Mouse (Mus musculus) midbrain, embryonic 14.5 days (tissue): ENCODE results near the gene Olfr106-ps. TPM values are rescaled to one million over a fixed set of nuclear protein-coding genes. Genes with fewer than 3 reads are reported as not detected.

Experiments
- ATAC-seq: fragments of 200-750 bp; cut with Nextera tagmentation; 2 replicates; pipeline ENCODE4 v1.8.0; 2017; ENCODE audit warnings: moderate number of reproducible peaks, moderate library complexity; ENCODE audit not compliant: low FRiP score, low TSS enrichment
- DNase-seq: peaks from one replicate; pipeline ENCODE4 v3.0.0-alpha.2; 2015
- H3K27ac ChIP-seq: fragments of 300-500 bp; sonication (generic); replicated peaks from 2 replicates; pipeline ENCODE4 v1.5.1; 2014; ENCODE audit warnings: mild to moderate bottlenecking, low read depth, low read length, moderate library complexity
- H3K27me3 ChIP-seq: fragments of 300-500 bp; sonication (generic); 2 replicates; pipeline ENCODE4 v1.6.1; 2014; ENCODE audit warnings: low read length, control low read depth, mixed read lengths; ENCODE audit not compliant: control insufficient read depth, insufficient read depth
- H3K36me3 ChIP-seq: fragments of 300-500 bp; sonication (generic); 2 replicates; pipeline ENCODE4 v1.6.1; 2014; ENCODE audit warnings: low read length, control low read depth; ENCODE audit not compliant: control insufficient read depth, insufficient read depth
- H3K4me1 ChIP-seq: fragments of 300-500 bp; sonication (generic); 2 replicates; pipeline ENCODE4 v1.6.1; 2014; ENCODE audit warnings: mild to moderate bottlenecking, antibody characterized with exemption, low read length, control low read depth; ENCODE audit not compliant: control insufficient read depth, insufficient read depth
- H3K4me2 ChIP-seq: fragments of 300-500 bp; sonication (generic); 2 replicates; pipeline ENCODE4 v1.6.1; 2014; ENCODE audit warnings: mild to moderate bottlenecking, low read length, moderate library complexity
- H3K4me3 ChIP-seq: fragments of 300-500 bp; sonication (generic); replicated peaks from 2 replicates; pipeline ENCODE4 v1.5.1; 2014; ENCODE audit warnings: low read depth, low read length
- H3K9ac ChIP-seq: fragments of 300-500 bp; sonication (generic); replicated peaks from 2 replicates; pipeline ENCODE4 v1.6.1; 2014; ENCODE audit warnings: mild to moderate bottlenecking, low read length, moderate library complexity
- H3K9me3 ChIP-seq: fragments of 300-500 bp; sonication (generic); 2 replicates; pipeline ENCODE4 v1.6.1; 2016; ENCODE audit warnings: low read length, control low read depth, mixed read lengths; ENCODE audit not compliant: control insufficient read depth
- WGBS: fragments of 180-500 bp; shearing (Covaris S2); extraction: QIAGEN DNeasy Blood & Tissue Kit; methylation state at CpG from one replicate; pipeline ENCODE4 v1.1.7; 2014; 5-methylcytosine and 5-hydroxymethylcytosine counted together
- polyA plus RNA-seq: library from polyadenylated mRNA; unstranded; fragments of >200 nt; fragmentation: Nextera tagmentation; extraction: Ambion mirVana; gene quantifications from 2 replicates; pipeline ENCODE4 v1.2.1, GENCODE M21; 2014

Gene Olfr106-ps
- not detected in 2 replicates for polyA plus RNA-seq

GRCm38 (mm10) chr17:37390093-37390492 is at the start of gene Olfr106-ps:
Gene Olfr106-ps (plus strand): TSS chr17:37390393.
- no peak for ATAC-seq
- Histone ChIP-seq H3K4me1 (no peaks in the 10 kb centered on the region), H3K9ac (no peak within 1 kb of the TSS), H3K9me3 (no peaks in the 10 kb centered on the region), H3K36me3 (no peaks in the 10 kb centered on the region), H3K4me2 (no peak within 1 kb of the TSS), H3K4me3 (no peak within 1 kb of the TSS), H3K27me3 (no peaks in the 10 kb centered on the region), H3K27ac (no peak within 1 kb of the TSS)
- WGBS = 70% methylated on average over 1 of the region's 1 CpGs
- DNase-seq = no peak

- no peaks in the 10 kb centered on the region for H3K4me1 ChIP-seq
- H3K4me3 ChIP-seq = no peak within 1 kb of the TSS
- no peaks in the 10 kb centered on the region for H3K9me3 ChIP-seq
- DNase-seq (no peak), ATAC-seq (no peak)
- H3K4me2 ChIP-seq = no peak within 1 kb of the TSS
- no peak within 1 kb of the TSS for H3K27ac ChIP-seq
- H3K36me3 ChIP-seq = no peaks in the 10 kb centered on the region
- no peak within 1 kb of the TSS for H3K9ac ChIP-seq
- H3K27me3 ChIP-seq = no peaks in the 10 kb centered on the region
Observed at GRCm38 (mm10) chr17:37359282-37359681, 30.9 kb upstream of the Olfr106-ps start, which contains the start of gene Olfr104-ps. Gene Olfr104-ps (plus strand): TSS chr17:37359582.

- H3K36me3 ChIP-seq = no peaks in the 10 kb centered on the region
- DNase-seq = no peak
- ATAC-seq = no peak
- H3K4me1 ChIP-seq = no peaks in the 10 kb centered on the region
- H3K4me3 ChIP-seq = no peak within 1 kb of the TSS
- H3K9me3 ChIP-seq = no peaks in the 10 kb centered on the region
- H3K9ac ChIP-seq = no peak within 1 kb of the TSS
- H3K27me3 ChIP-seq = no peaks in the 10 kb centered on the region
- no peak within 1 kb of the TSS for H3K27ac ChIP-seq
- no peak within 1 kb of the TSS for H3K4me2 ChIP-seq
Observed at GRCm38 (mm10) chr17:37378733-37379132, 11.5 kb upstream of the Olfr106-ps start, which contains the start of gene Olfr105-ps. Gene Olfr105-ps (plus strand): TSS chr17:37379033.

GRCm38 (mm10) chr17:37398926-37399325 is 8.7 kb downstream of the Olfr106-ps start, which contains the start of gene Olfr107:
Gene Olfr107 (plus strand): TSS chr17:37399226.
- no peak within 1 kb of the TSS for H3K4me3 ChIP-seq
- H3K9me3 ChIP-seq = no peaks in the 10 kb centered on the region
- no peak within 1 kb of the TSS for H3K4me2 ChIP-seq
- no peak within 1 kb of the TSS for H3K27ac ChIP-seq
- no peaks in the 10 kb centered on the region for H3K27me3 ChIP-seq
- no peak within 1 kb of the TSS for H3K9ac ChIP-seq
- H3K36me3 ChIP-seq = no peaks in the 10 kb centered on the region
- DNase-seq = no peak
- 83% methylated on average over 3 of the region's 3 CpGs for WGBS
- H3K4me1 ChIP-seq = no peaks in the 10 kb centered on the region
- no peak for ATAC-seq

GRCm38 (mm10) chr17:37413380-37413779 is 23.2 kb downstream of the Olfr106-ps start:
- Histone ChIP-seq H3K4me3 (no peak overlapping the region), H3K9me3 (no peaks in the 10 kb centered on the region), H3K9ac (no peak overlapping the region), H3K36me3 (no peaks in the 10 kb centered on the region), H3K27ac (no peak overlapping the region), H3K4me1 (no peaks in the 10 kb centered on the region), H3K4me2 (no peak overlapping the region), H3K27me3 (no peaks in the 10 kb centered on the region)
- ATAC-seq (no peak), DNase-seq (no peak)

- Histone ChIP-seq H3K27me3 (no peaks in the 10 kb centered on the region), H3K4me3 (no peak within 1 kb of the TSS), H3K36me3 (no peaks in the 10 kb centered on the region), H3K9ac (no peak within 1 kb of the TSS), H3K9me3 (no peaks in the 10 kb centered on the region), H3K4me2 (no peak within 1 kb of the TSS), H3K4me1 (no peaks in the 10 kb centered on the region), H3K27ac (no peak within 1 kb of the TSS)
- no peak for ATAC-seq
- DNase-seq = no peak
- 77% methylated on average over 1 of the region's 1 CpGs for WGBS
Observed at GRCm38 (mm10) chr17:37445180-37445579, 55.0 kb downstream of the Olfr106-ps start, which contains the start of gene Olfr108. Gene Olfr108 (plus strand): TSS chr17:37445480.

Other genes with a start within 250 kb of the Olfr106-ps start
- not detected in 2 replicates for gene Olfr93, start 228.9 kb upstream of the Olfr106-ps start, polyA plus RNA-seq
- gene Ubd, start 196.5 kb upstream of the Olfr106-ps start, polyA plus RNA-seq = not detected in 2 replicates
- not detected in 2 replicates for gene Olfr94, start 189.4 kb upstream of the Olfr106-ps start, polyA plus RNA-seq
- gene Olfr95, start 177.3 kb upstream of the Olfr106-ps start, polyA plus RNA-seq = not detected in 2 replicates
- not detected in 2 replicates for gene Olfr96, start 170.2 kb upstream of the Olfr106-ps start, polyA plus RNA-seq
- not detected in 2 replicates for gene Olfr97, start 153.1 kb upstream of the Olfr106-ps start, polyA plus RNA-seq
- not detected in 2 replicates for gene Olfr98, start 126.6 kb upstream of the Olfr106-ps start, polyA plus RNA-seq
- 0.80 and 1.1 TPM in 2 replicates for gene H2-M3, start 120.2 kb upstream of the Olfr106-ps start, polyA plus RNA-seq
- not detected in 2 replicates for gene Olfr99, start 106.9 kb upstream of the Olfr106-ps start, polyA plus RNA-seq
- not detected in 2 replicates for gene Olfr101, start 86.1 kb upstream of the Olfr106-ps start, polyA plus RNA-seq
- gene Olfr102, start 73.3 kb upstream of the Olfr106-ps start, polyA plus RNA-seq = not detected in 2 replicates
- not detected in 2 replicates for gene Olfr103, start 50.7 kb upstream of the Olfr106-ps start, polyA plus RNA-seq
- not detected in 2 replicates for gene Olfr104-ps, start 30.8 kb upstream of the Olfr106-ps start, polyA plus RNA-seq
- gene Olfr105-ps, start 11.4 kb upstream of the Olfr106-ps start, polyA plus RNA-seq = not detected in 2 replicates
- not detected in 2 replicates for gene Olfr107, start 8.8 kb downstream of the Olfr106-ps start, polyA plus RNA-seq
- gene Olfr108, start 55.1 kb downstream of the Olfr106-ps start, polyA plus RNA-seq = not detected in 2 replicates
- not detected in 2 replicates for gene Olfr109, start 68.5 kb downstream of the Olfr106-ps start, polyA plus RNA-seq
- not detected in 2 replicates for gene H2-M2, start 93.2 kb downstream of the Olfr106-ps start, polyA plus RNA-seq
- gene Olfr110, start 102.1 kb downstream of the Olfr106-ps start, polyA plus RNA-seq = not detected in 2 replicates
- not detected in 2 replicates for gene Olfr111, start 117.6 kb downstream of the Olfr106-ps start, polyA plus RNA-seq
- not detected in 2 replicates for gene Olfr112, start 179.1 kb downstream of the Olfr106-ps start, polyA plus RNA-seq
- gene Olfr113, start 187.3 kb downstream of the Olfr106-ps start, polyA plus RNA-seq = not detected in 2 replicates
- gene Olfr114, start 202.3 kb downstream of the Olfr106-ps start, polyA plus RNA-seq = not detected in 2 replicates
- gene Olfr115, start 236.7 kb downstream of the Olfr106-ps start, polyA plus RNA-seq = not detected in 2 replicates
- not detected in 2 replicates for gene Olfr116, start 236.8 kb downstream of the Olfr106-ps start, polyA plus RNA-seq